Mouse (Mus musculus): Measurements from ENCODE around the gene Phc1.

Gene Phc1

GRCm38 (mm10) chr6:122339047-122339647 is 1.2 kb downstream of the Phc1 start:
- DNase-seq (ENCODE audit: low read depth, low spot score), result peak; percentile 86

GRCm38 (mm10) chr6:122337546-122337945 is 2.8 kb downstream of the Phc1 start:
- DNase-seq (ENCODE audit: low read depth, low spot score), result no peak

DNA sequence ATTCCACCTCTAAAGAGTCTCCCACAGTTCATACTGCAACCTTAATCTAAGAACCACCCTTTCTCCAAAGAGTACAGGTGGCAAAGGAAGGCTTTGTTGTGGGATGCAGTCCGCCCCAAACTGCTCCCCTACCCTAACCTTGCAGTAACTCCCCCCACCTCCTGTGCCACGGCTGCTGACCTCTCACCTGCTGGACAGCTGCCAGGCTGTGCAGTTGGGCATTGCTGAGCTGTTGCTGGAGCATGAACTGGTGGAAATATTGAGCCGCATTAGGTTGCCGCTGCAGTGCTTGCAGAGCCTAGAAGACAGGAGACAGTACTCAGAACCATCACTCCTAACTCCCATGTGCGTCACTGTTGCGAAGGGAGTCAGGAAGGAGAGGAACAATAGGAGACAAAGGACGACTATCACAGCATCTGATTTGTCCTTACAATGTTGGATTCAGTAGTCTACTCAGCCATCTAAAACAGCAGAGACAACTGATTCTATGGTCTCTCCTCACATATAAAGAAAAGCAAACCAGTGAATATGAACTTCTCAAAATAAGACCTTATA is 5.5 kb downstream of the Phc1 start:
- no peak for DNase-seq (ENCODE audit: low read depth, low spot score)

DNA sequence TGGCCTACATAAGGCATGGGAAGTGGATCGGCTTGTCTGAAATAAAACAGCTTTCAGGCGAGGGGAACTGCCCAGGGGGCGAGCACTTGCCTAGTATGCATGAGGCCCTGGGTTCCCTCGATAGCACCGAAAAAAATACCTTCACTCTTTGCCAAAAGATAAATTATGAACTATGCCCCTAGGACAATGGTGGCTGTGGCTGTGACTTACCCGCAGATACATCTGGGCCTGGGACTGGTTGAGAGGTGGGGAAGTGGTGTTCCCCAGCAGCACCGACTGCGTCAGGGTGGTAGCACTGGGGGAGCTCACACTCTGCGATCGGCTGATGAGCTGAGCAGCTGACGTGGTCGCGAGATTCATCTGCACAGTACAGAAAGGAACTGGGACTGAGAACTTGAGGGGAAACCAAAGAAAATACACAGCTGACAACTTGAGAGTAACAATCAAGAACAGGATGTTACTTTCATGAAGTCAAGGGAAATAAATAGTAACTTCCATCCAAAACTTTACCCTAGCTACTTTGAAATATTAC is 7.2 kb downstream of the Phc1 start:
- DNase-seq (ENCODE audit: low read depth, low spot score), result no peak

DNA sequence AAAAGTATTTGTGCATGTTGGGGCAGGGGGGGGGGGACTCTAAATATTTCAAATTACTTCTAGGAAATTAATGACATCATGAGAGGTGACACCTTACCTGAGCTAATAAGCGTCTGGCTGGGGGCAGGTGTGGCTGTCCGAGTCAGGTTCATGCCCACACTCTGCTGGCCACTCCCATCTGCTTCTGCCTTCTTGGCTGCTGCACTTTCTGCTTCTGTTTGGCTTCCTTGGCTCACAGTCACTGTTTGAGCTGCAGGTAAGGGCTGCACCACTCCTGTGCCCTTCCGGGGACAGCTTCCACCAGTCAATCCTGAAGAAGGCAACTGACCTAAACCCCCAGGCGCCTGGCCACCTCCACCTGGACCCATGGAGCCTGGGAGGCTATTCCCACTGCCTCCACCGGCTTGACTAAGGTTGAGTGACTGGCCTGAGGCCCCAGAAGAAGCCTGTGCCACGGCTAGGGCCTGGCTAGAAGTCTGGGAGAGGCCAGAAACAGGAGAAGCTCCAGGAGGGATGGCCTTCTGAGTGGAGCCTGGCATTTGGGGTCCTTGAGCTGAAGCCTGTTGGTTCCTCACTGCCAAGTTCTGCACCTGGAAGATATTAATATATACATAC is 14.9 kb downstream of the Phc1 start:
- DNase-seq (ENCODE audit: low read depth, low spot score), result no peak

- no peak for DNase-seq (ENCODE audit: low read depth, low spot score)
Measured at GRCm38 (mm10) chr6:122318726-122319125, 21.6 kb downstream of the Phc1 start.

- no peak for DNase-seq (ENCODE audit: low read depth, low spot score)
Measured at GRCm38 (mm10) chr6:122310187-122310820, 30.1 kb downstream of the Phc1 start.

DNA sequence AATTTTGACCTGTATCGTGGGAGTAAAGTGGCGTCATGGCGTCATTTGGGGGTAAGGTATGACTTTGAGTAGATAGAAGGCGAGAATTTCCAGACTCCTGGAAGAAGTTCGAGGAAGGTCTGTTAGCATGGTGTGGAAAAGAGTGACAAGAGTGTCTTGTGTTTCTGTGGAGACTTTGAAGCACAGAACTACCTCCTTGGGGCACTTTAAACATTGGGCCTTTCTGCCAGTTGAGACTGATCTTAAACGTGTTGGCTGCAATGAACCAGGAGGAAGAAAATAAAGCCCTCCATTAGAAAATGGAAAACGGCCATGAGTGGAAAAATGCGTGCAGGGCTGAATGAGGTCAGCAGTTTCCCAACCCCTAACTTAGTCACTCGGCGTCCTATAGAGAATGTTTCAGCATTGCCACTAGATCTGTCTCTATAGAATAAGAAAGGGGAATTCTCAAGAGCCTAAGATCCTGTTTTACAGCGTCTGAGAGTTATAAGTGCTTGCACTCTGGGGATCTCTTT is 30.9 kb downstream of the Phc1 start:
- no peak for DNase-seq (ENCODE audit: low read depth, low spot score)

- peak; percentile 99 for DNase-seq (ENCODE audit: low read depth, low spot score)
Measured at GRCm38 (mm10) chr6:122308505-122309393, 31.6 kb downstream of the Phc1 start, which contains the start of gene M6pr. TSS of gene M6pr (plus strand) at chr6:122308720.

DNA sequence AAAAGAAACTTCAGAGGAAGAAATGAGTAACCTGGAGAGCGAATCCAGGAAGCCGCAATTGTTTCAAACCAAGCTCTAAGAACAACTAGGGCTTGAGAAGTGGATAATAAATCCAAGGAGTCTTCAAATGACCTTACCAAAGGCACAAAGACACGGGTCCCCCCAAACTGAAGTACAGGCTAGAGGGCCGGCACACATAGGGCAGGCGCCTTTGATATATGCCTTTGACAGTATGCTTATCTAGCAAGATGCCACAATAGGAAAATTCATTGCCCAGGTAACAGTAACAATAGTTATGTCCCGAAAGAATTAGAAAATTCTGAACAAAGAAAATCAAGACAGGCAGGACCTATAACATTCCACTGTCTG is 32.2 kb downstream of the Phc1 start:
- no peak for DNase-seq (ENCODE audit: low read depth, low spot score)

DNA sequence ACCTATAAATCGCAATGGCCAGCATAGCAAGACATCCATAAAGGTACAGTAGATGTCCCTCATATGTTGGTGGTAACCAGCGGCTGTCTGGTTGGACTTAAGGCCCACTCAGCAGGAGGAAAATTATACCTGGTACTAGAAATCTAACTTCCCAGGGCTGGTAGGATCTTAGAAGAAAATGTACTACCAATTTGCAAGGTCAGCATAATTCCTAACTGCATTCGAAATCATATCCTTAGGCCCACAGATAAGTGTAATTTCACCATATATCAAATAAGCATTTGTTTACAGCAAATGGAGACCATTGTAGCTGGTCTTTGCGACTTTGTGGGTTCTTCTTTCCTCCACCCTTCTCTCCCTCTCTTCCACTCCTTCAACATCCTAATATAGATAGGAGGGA is 33.7 kb downstream of the Phc1 start:
- DNase-seq (ENCODE audit: low read depth, low spot score), result no peak

DNA sequence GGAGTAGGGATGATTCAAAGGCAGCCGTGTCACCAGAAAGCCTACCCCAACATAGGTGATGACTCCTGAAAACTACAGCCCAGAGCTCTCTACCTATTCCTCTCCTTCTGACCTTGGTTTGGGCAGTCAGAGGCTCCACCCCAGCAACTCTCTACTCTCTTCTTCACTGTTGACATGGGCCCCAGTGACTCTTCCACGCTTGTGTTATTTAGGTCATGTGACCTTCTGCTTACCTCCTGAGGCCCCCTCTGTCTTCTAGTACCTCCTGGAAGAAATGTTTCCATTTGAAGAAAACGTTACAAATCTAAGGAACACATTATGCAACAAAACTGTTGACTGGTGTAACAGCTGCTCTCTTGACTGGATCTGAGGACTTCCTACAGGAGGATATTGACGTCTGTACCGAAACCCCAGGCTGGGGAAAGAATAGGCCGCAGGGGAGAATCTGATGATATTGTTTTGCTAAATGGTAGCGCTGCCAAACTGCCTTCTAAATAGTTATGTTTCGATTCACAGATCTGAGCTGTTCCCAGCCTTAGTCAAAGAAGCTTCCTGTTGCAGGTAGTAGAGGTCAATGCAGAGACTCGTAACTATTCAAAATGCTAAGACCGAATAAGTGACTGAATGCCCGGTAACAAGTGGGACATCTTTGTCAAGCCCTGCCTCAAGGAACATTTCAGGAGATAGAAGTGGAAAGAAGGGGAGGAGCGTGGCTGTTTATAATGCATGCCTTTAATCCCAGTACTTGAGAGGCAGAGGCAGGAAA is 35.4 kb downstream of the Phc1 start:
- no peak for DNase-seq (ENCODE audit: low read depth, low spot score)

DNA sequence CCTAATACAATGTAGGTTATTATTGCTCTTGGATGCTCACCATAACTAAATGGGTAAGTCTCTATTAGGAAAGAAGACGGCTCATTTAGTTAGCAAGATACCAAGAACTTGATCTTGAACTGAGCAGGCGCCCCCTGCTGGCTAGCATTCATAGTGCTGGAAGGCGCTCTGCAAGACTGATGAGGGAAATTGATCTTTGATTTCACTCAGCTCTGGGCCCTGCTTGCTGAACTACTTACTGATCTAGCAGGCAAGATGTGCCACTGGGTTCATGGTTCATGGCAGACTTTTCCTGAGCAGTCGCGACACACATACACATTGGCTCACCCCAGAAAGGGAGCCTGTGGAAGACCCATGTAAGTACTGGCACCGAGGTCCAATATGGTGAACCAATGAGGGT is 36.0 kb downstream of the Phc1 start:
- DNase-seq (ENCODE audit: low read depth, low spot score), result peak; percentile 81

DNA sequence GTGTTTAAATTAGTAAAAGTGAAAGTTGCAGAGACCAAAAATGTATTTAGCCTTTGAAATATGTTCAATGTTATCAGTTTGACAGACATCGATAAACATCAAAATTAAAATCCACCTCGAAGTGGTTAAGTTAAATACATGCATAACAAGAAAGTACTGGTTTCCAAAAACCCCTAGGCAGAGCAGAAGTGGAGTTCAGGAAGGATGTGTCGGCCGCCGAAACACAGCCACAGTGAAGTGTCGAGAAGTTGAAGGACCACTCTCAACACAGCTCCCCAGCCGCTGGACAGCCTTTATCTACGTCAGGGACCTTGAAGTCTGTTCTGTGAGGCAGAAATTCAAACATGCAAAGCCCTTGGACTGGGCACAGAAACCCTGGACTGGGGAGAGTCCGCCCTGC is 36.8 kb downstream of the Phc1 start:
- peak; percentile 33 for DNase-seq (ENCODE audit: low read depth, low spot score)

GRCm38 (mm10) chr6:122302661-122303060 is 37.7 kb downstream of the Phc1 start:
- DNase-seq (ENCODE audit: low read depth, low spot score), result no peak

- DNase-seq (ENCODE audit: low read depth, low spot score), result no peak
Measured at GRCm38 (mm10) chr6:122302121-122302520, 38.2 kb downstream of the Phc1 start.

GRCm38 (mm10) chr6:122299621-122300133 is 40.7 kb downstream of the Phc1 start:
- no peak for DNase-seq (ENCODE audit: low read depth, low spot score)

DNA sequence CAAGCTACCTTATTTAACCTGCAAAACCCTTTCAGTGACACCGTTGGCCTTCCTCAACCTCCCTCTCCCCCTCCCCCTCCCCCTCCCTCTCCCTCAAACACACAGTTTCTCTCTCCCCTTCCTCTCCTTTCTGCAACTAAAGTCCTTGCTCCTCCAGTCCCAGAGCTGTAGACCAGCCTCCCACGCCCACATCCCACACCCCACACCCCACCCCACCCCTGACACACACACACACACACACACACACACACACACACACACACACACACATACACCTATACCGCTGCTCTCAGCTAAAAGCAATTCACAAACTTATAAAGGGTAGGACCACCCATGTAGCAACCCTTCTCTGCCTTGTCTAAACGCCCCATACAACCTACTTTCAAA is 42.1 kb downstream of the Phc1 start:
- DNase-seq (ENCODE audit: low read depth, low spot score), result no peak

DNA sequence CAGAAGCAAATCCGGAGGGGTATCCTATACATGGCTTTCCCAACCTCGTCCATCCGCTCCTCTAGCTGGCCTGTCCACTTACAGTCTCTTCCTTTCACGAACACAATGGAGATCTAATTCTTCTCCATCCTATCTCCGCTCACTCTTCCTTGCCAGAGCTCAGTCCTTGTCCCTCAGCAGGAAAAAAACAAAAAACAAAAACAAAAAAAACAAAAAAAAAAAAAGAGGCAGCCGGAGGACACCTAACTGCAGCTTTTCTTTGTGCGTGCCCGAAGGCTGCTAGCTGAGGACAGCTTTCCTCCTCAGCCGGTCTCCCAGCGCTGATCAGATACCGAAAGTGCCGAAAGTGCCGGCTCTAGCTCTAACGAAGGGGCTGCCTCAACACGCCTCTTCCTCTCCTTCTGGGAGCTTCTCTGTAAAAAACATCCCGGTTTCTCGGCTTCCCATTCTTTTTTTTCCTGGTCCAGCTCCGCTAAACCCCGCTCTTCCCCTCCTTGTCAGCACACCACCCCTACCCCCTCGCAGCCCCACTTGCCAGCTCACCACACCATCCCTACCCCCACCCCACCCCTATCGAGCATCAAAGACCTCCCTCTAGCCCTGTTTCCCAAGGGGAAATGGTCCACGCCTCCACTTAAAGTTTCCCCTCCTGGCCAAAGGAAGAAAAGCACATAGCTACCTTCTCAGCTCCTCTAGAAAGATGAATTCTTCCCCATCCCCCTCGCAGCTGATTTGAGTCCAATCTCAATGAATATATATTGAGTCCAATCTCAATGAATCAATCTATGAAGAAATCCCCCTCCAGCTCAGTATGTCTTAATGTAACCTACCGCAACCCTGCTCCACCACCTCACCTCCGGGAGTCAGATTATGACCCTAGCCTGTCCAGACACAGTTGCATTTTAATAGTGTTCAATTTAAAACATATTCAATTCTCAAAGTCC is 42.8 kb downstream of the Phc1 start:
- DNase-seq (ENCODE audit: low read depth, low spot score), result peak; percentile 33

Data from CD4-positive helper T cell, adult 2 months (primary cell).